Mouse (Mus musculus): ENCODE measurements around the gene Ube2g2. TPM values are rescaled to one million over a fixed set of nuclear protein-coding genes. Genes with fewer than 3 reads are reported as not detected.
"Not testable (repeated sequence)": the region's sequence is repeated elsewhere in the genome, so short reads cannot be mapped to it uniquely, and the experiment has no call there.

Ube2g2 gene
- polyA plus RNA-seq, 1 experiment: 54.2 TPM

DNA sequence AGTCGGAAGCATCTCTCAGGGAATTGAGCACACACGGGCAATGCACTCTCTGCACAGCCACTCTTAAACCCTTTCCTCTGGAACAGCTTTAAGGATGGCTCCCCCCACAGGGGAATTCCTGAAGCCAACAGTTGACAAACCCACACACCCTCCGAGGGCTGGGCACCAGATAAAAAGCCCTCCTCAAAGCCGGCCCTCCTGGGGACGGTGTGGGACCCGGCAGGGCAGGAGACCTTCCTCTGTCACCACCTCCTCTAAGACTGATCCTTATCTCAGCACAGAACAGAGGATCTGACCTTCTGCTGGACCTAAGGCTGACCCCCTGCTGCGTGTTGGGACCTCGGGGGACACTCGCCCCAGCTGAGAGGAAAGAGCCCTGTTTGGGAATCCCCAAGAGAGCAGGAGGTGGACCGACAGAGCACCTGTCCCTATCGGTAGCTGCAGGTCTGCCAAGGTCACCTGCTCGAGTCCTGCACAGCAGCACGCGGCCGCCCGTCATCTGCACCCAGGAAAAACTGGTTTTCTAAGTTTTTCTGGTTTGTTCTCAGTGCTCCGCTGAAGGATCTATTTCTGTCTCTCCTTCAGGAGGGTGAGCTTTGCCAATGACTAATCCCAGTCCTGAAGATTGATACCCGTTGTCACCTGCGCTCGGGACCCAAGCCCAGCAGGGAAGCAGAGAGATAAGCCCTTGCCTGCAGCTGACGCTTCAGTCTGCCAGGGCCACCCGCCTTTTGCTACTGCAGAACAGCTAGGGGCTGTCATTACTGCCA lies 64.0 kb downstream of the Ube2g2 start, which contains the start of gene Tspear:
Gene Tspear (plus strand): TSS at position 675 of the 770 bp plus-strand sequence.
- no peak for DNase-seq
- Histone ChIP-seq H3K4me3 (replicated peaks; ENCODE audit: extremely low read depth, low read depth, low read length) (no peak within 1 kb of the TSS), H3K4me1 (ENCODE audit: control insufficient read depth, insufficient read depth, low read length) (no peaks in the 10 kb centered on the region)
- 6% methylated on average over 22 of the region's 22 CpGs for WGBS
- TF ChIP-seq POLR2A (IDR thresholded peaks at IDR 0.05; ENCODE audit: borderline replicate concordance, extremely low read depth, low read depth, low read length) (no peak), CTCF (IDR thresholded peaks at IDR 0.05; ENCODE audit: insufficient read depth, low read length) (no peak)

DNA sequence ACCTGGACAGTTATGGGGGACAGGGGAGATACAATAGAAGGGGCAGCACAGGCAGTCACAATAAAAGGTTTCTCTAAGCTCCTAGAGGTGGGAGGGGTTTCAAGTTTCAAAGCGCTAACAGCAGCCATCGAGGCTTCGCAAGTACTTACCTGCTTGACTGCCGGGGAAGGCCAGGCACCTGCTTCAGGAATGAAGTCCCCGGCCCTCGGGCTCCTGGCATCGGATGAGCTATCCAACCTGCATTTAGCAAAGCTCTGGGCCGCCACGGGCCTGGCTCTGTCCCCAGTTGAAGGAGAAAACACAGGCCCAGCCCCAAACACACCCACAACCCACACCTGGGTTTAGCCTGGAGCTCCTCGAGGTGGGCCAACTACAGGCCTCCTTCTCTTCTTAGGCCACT lies 64.9 kb downstream of the Ube2g2 start:
- Histone ChIP-seq H3K4me1 (ENCODE audit: control insufficient read depth, insufficient read depth, low read length) (no peaks in the 10 kb centered on the region), H3K4me3 (replicated peaks; ENCODE audit: extremely low read depth, low read depth, low read length) (no peak overlapping the region)
- no peak for DNase-seq
- TF ChIP-seq CTCF (IDR thresholded peaks at IDR 0.05; ENCODE audit: insufficient read depth, low read length) (no peak), POLR2A (IDR thresholded peaks at IDR 0.05; ENCODE audit: borderline replicate concordance, extremely low read depth, low read depth, low read length) (no peak)
- 27% methylated on average over 10 of the region's 10 CpGs for whole genome bisulfite sequencing

DNA sequence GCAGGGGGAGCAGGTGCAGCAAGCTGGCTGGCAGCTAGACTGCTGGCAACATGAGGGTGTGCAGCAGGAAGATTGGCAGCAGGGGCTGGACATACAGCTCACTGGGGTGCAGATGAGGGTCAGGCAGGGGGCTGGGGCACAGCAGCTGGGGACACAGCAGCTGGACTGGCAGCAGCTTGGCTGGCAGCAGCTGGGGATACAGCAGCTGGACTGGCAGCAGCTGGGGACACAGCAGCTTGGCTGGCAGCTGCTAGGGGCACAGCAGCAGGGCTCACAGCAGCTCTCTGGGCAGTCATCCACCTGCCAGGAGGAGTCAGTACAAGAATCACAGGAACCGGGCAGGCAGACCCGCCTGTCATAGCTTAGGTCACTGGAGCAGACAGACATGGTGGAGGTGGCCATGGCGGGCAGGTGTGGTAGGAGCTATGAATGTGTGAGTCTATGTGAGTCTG lies 68.3 kb downstream of the Ube2g2 start, which contains the start of gene Gm19402:
Gene Gm19402 (minus strand): TSS at position 402 of the 452 bp plus-strand sequence.
- H3K4me3 ChIP-seq (replicated peaks; ENCODE audit: extremely low read depth, low read depth, low read length); DNase-seq; H3K4me1 ChIP-seq (ENCODE audit: control insufficient read depth, insufficient read depth, low read length): not testable (repeated sequence)
- 62% methylated on average over 3 of the region's 3 CpGs for WGBS

Other genes with a start within 250 kb of the Ube2g2 start
- 29.9 and 35.0 TPM in 2 replicates for gene Adarb1, start 204.0 kb upstream of the Ube2g2 start, polyA plus RNA-seq (2012; rRNA removed)
- gene Fam207a, start 106.5 kb upstream of the Ube2g2 start, polyA plus RNA-seq (2012; rRNA removed): 24.6 and 24.7 TPM in 2 replicates
- 69.9 and 91.7 TPM in 2 replicates for gene Itgb2, start 92.0 kb upstream of the Ube2g2 start, polyA plus RNA-seq (2012; rRNA removed)
- gene Pttg1ip, start 40.6 kb upstream of the Ube2g2 start, polyA plus RNA-seq (2012; rRNA removed): 199 and 223 TPM in 2 replicates
- gene Sumo3, start 16.2 kb upstream of the Ube2g2 start, polyA plus RNA-seq (2012; rRNA removed): 201 and 261 TPM in 2 replicates
- not detected in 2 replicates for gene Gm49325, start 16.1 kb upstream of the Ube2g2 start, polyA plus RNA-seq (2012; rRNA removed)
- 0.06 and 0.43 TPM in 2 replicates for gene Tspear, start 64.3 kb downstream of the Ube2g2 start, polyA plus RNA-seq (2012; rRNA removed)
- gene Gm19402, start 68.5 kb downstream of the Ube2g2 start, polyA plus RNA-seq (2012; rRNA removed): not detected in 2 replicates
- not detected in 2 replicates for gene Gm9508, start 75.0 kb downstream of the Ube2g2 start, polyA plus RNA-seq (2012; rRNA removed)
- gene Gm10272, start 84.4 kb downstream of the Ube2g2 start, polyA plus RNA-seq (2012; rRNA removed): not detected in 2 replicates
- not detected in 2 replicates for gene Gm10024, start 89.2 kb downstream of the Ube2g2 start, polyA plus RNA-seq (2012; rRNA removed)
- 1.4 TPM in 1 of 2 replicates, not detected in the other for gene Gm10142, start 93.5 kb downstream of the Ube2g2 start, polyA plus RNA-seq (2012; rRNA removed)
- 0.86 TPM in 1 of 2 replicates, not detected in the other for gene Krtap12-1, start 98.3 kb downstream of the Ube2g2 start, polyA plus RNA-seq (2012; rRNA removed)
- not detected in 2 replicates for gene Gm10100, start 104.2 kb downstream of the Ube2g2 start, polyA plus RNA-seq (2012; rRNA removed)
- gene Gm18596, start 120.4 kb downstream of the Ube2g2 start, polyA plus RNA-seq (2012; rRNA removed): not detected in 2 replicates
- gene Gm9736, start 129.1 kb downstream of the Ube2g2 start, polyA plus RNA-seq (2012; rRNA removed): not detected in 2 replicates
- not detected in 2 replicates for gene Gm3233, start 137.4 kb downstream of the Ube2g2 start, polyA plus RNA-seq (2012; rRNA removed)
- not detected in 2 replicates for gene Gm3238, start 149.1 kb downstream of the Ube2g2 start, polyA plus RNA-seq (2012; rRNA removed)
- gene Gm7138, start 154.7 kb downstream of the Ube2g2 start, polyA plus RNA-seq (2012; rRNA removed): not detected in 2 replicates
- gene Gm3250, start 160.3 kb downstream of the Ube2g2 start, polyA plus RNA-seq (2012; rRNA removed): not detected in 2 replicates
- not detected in 2 replicates for gene Gm7137, start 165.9 kb downstream of the Ube2g2 start, polyA plus RNA-seq (2012; rRNA removed)
- not detected in 2 replicates for gene Gm9639, start 172.8 kb downstream of the Ube2g2 start, polyA plus RNA-seq (2012; rRNA removed)
- gene Gm19668, start 176.9 kb downstream of the Ube2g2 start, polyA plus RNA-seq (2012; rRNA removed): not detected in 2 replicates
- not detected in 2 replicates for gene Gm9507, start 189.6 kb downstream of the Ube2g2 start, polyA plus RNA-seq (2012; rRNA removed)
- not detected in 2 replicates for gene Gm2696, start 192.4 kb downstream of the Ube2g2 start, polyA plus RNA-seq (2012; rRNA removed)
- not detected in 2 replicates for gene Krtap10-4, start 204.8 kb downstream of the Ube2g2 start, polyA plus RNA-seq (2012; rRNA removed)
- not detected in 2 replicates for gene Krtap10-10, start 213.7 kb downstream of the Ube2g2 start, polyA plus RNA-seq (2012; rRNA removed)
- gene Gm36176, start 224.5 kb downstream of the Ube2g2 start, polyA plus RNA-seq (2012; rRNA removed): not detected in 2 replicates
- gene Gm10318, start 230.6 kb downstream of the Ube2g2 start, polyA plus RNA-seq (2012; rRNA removed): not detected in 2 replicates
- gene Gm3285, start 239.7 kb downstream of the Ube2g2 start, polyA plus RNA-seq (2012; rRNA removed): not detected in 2 replicates